Mouse (Mus musculus) cortical plate, adult 2 months (tissue): ENCODE measurements around the gene Mcu. TPM values are rescaled to one million over a fixed set of nuclear protein-coding genes. Genes with fewer than 3 reads are reported as not detected.

Experiments used
- H3K27ac ChIP-seq: fragments of 200-500 bp; 2 replicates; pipeline ENCODE4 v1.5.1; 2012; ENCODE audit warnings: low read length, control low read depth, inconsistent platforms; ENCODE audit not compliant: insufficient read depth
- H3K4me1 ChIP-seq: fragments of 200-500 bp; 2 replicates; pipeline ENCODE4 v1.6.1; 2011; ENCODE audit warnings: low read length; ENCODE audit not compliant: control insufficient read depth, insufficient read depth
- H3K4me3 ChIP-seq: fragments of 200-500 bp; 2 replicates; pipeline ENCODE4 v1.5.1; 2011; ENCODE audit warnings: mild to moderate bottlenecking, low read length, control low read depth; ENCODE audit not compliant: insufficient read depth
- CTCF ChIP-seq: fragments of 200-500 bp; IDR thresholded peaks from 2 replicates; pipeline ENCODE4 v1.5.1; 2011; ENCODE audit warnings: mild to moderate bottlenecking, control low read depth, low read length; ENCODE audit not compliant: insufficient read depth; ENCODE audit errors: extremely low read depth
- POLR2A ChIP-seq: fragments of 200-500 bp; IDR thresholded peaks from 2 replicates; pipeline ENCODE4 v1.6.1; 2011; ENCODE audit warnings: mild to moderate bottlenecking, low read length, control low read depth; ENCODE audit not compliant: insufficient read depth; ENCODE audit errors: extremely low read depth
- polyA plus RNA-seq: library from polyadenylated mRNA; depleted of rRNA; stranded (reverse); fragments of >200 nt; gene quantifications from 2 replicates; pipeline ENCODE4 v1.2.3, GENCODE M21; 2012

The Mcu gene
- polyA plus RNA-seq, 1 experiment, result 21.5 TPM

DNA sequence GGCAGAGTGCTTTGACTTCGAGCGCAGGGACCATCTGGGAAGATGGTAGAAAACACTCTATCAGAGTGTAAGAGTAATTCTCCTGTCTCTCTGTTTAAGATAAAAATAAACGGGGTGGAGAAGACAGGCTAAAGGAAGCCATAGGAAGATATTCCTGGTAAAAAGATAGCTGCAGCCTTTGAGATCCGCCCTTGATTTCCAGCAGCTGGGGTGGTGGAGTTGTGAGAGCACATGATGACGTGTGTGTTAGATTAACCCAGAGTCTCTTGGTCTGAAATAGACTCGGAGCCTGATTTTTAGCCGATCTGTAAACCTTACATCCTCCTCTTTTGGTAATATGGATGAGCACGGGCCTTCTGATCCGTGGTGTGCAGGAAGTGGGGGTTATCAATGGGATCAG lies 168.9 kb downstream of the Mcu start:
- no peak for TF ChIP-seq CTCF
- no peak for TF ChIP-seq POLR2A
- Histone ChIP-seq H3K27ac (no peak overlapping the region), H3K4me1 (no peaks in the 10 kb centered on the region), H3K4me3 (no peak overlapping the region)

GRCm38 (mm10) chr10:59446911-59447437 lies 169.5 kb downstream of the Mcu start:
- Histone ChIP-seq H3K4me3 (no peak overlapping the region), H3K4me1 (no peaks in the 10 kb centered on the region), H3K27ac (no peak overlapping the region)
- no peak for TF ChIP-seq CTCF
- TF ChIP-seq POLR2A, result no peak

DNA sequence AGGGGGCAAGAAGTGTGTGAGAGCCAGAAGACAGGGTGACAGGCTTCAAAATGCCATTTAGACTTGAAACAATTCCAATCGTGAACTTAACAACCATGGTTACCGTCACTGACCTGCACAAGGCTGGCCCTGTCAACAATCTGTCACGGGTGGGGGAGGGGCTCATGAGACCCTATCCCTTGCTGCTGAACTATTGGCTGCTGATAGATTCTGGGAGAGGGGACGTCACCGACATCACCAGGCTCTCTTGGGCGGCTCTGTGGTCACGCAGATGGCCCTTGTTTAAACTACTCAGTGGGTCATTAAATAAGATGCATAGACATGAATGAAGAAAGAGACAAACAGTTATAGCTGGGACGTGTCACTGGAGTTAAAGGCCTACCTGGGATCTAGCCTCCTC lies 171.9 kb downstream of the Mcu start:
- H3K27ac ChIP-seq, result no peak overlapping the region
- no peak overlapping the region for H3K4me3 ChIP-seq

GRCm38 (mm10) chr10:59444106-59444505 lies 172.4 kb downstream of the Mcu start:
- Histone ChIP-seq H3K4me1 (no peaks in the 10 kb centered on the region), H3K4me3 (no peak overlapping the region), H3K27ac (no peak overlapping the region)
- no peak for TF ChIP-seq POLR2A
- TF ChIP-seq CTCF, result no peak

More for the DNA sequence above, 171.9 kb downstream of the Mcu start:
- no peaks in the 10 kb centered on the region for H3K4me1 ChIP-seq
- TF ChIP-seq CTCF (no peak), POLR2A (no peak)

- Histone ChIP-seq H3K4me3 (no peak overlapping the region), H3K27ac (no peak overlapping the region), H3K4me1 (no peaks in the 10 kb centered on the region)
- TF ChIP-seq CTCF, result no peak
- no peak for TF ChIP-seq POLR2A
Measured at GRCm38 (mm10) chr10:59443212-59443611, 173.3 kb downstream of the Mcu start.

- Histone ChIP-seq H3K27ac (no peak within 1 kb of the TSS), H3K4me3 (no peak within 1 kb of the TSS), H3K4me1 (no peaks in the 10 kb centered on the region)
- TF ChIP-seq CTCF (no peak), POLR2A (no peak)
Measured at GRCm38 (mm10) chr10:59441735-59442134, 174.8 kb downstream of the Mcu start, which contains the start of gene Oit3. Oit3 (minus strand) TSS chr10:59441778.

GRCm38 (mm10) chr10:59440177-59440576 lies 176.3 kb downstream of the Mcu start:
- Histone ChIP-seq H3K27ac (no peak overlapping the region), H3K4me1 (no peaks in the 10 kb centered on the region), H3K4me3 (no peak overlapping the region)
- TF ChIP-seq CTCF, result no peak
- TF ChIP-seq POLR2A, result no peak

DNA sequence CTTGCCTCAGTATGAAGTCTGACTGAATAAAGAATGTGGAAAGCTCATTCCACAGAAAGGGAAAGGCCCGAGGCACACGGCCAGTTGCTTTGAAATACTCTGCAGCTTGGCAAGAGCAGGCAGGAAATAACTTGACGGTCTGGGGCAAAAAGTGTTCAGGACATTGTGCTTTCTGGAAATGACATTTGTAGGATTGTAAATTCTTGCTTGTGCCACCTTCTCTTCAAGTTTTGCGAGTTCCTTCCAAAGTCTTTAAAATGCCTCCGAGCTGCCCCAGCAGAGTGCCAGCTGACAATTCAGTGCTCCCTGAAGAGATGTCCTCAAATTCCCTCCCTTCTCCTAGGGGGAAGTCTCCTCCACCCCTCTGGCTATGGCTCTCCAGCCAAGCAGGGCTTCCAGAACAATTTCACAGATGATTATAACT lies 177.0 kb downstream of the Mcu start:
- no peak overlapping the region for H3K27ac ChIP-seq
- TF ChIP-seq CTCF, result no peak
- no peak for TF ChIP-seq POLR2A
- H3K4me1 ChIP-seq, result no peaks in the 10 kb centered on the region
- H3K4me3 ChIP-seq, result no peak overlapping the region

DNA sequence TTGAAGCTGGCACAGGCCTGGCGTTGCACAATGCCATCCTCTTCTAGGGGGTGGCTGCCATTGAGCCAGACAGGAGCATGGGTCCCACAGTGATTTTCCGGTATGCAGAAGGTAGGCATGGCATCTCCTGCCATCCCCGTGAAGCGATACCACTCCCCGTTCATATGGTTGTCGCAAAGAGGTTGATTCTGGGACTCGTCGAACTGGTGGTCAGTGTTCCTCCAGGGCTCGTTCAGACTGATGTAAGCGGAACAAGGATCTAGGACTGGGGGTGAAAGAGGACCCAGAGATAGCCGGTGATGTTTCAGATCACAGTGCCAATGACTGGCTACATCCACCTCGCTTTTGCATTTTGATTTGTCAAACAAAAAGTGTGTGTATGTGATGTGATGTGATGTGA lies 177.8 kb downstream of the Mcu start:
- TF ChIP-seq POLR2A (no peak), CTCF (no peak)
- H3K4me3 ChIP-seq, result no peak overlapping the region
- H3K27ac ChIP-seq, result no peak overlapping the region
- no peaks in the 10 kb centered on the region for H3K4me1 ChIP-seq

DNA sequence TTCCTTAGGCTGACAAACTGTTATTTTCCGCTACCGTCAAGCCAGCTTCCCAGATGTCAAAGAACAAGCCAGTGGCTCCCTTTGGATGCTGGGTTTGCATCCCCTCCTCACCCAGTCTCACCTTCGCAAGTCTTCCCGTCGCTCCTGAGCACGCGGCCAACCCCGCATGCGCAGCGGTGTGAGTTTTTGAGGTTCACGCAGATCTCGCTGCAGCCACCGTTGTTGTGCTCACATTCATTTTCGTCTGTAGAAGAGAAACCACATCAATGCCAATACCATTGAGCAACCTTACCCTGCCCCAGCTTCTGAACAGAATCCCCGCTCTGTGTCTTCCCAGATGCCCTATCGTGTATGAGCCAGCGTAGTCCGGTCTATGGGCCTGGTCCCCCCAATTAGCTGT lies 180.7 kb downstream of the Mcu start:
- H3K4me1 ChIP-seq, result peaks cover 1% of the 10 kb centered on the region
- H3K27ac ChIP-seq, result no peak overlapping the region
- TF ChIP-seq CTCF (no peak), POLR2A (no peak)
- no peak overlapping the region for H3K4me3 ChIP-seq

DNA sequence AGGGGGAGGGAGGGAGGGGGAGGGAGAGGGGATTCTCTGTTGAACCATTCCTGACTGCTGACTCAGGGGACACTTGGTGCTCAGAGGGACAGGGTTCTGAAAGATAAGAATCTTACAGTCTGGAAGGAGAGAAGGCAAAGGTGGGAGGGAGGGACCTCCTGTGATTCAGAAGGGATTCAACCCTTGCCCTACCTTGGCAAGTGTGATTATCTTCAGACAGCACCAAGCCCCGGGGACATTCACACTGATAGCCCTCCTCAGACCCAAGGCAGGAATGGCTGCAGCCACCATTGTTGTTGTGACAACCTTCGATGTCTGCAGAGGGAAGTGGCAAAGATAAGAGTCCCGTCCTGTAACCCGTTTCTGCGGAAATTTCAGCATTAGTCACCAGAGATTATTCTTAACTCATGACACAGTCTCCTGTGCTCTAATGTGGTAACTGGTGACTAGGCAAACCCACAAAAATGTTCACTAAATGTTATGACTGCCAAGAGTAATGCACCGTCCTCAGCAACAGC lies 185.7 kb downstream of the Mcu start:
- Histone ChIP-seq H3K4me1 (peaks cover 2% of the 10 kb centered on the region), H3K27ac (no peak overlapping the region), H3K4me3 (no peak overlapping the region)
- no peak for TF ChIP-seq CTCF
- no peak for TF ChIP-seq POLR2A
